Mouse (Mus musculus): ENCODE results near the gene Zbtb8os.
"Not testable (repeated sequence)": the region's sequence is repeated elsewhere in the genome, so short reads cannot be mapped to it uniquely, and the experiment has no call there.

Gene Zbtb8os

GRCm38 (mm10) chr4:129334677-129335215 lies 749 bp upstream of the Zbtb8os start:
- no peak for DNase-seq

GRCm38 (mm10) chr4:129336291-129336690 lies 796 bp downstream of the Zbtb8os start:
- DNase-seq, result no peak

GRCm38 (mm10) chr4:129339743-129340142 lies 4.2 kb downstream of the Zbtb8os start:
- no peak for DNase-seq

GRCm38 (mm10) chr4:129341888-129342287 lies 6.4 kb downstream of the Zbtb8os start:
- DNase-seq, result no peak

- DNase-seq, result no peak
Measured at GRCm38 (mm10) chr4:129342705-129343104, 7.2 kb downstream of the Zbtb8os start.

GRCm38 (mm10) chr4:129346481-129347154 lies 11.1 kb downstream of the Zbtb8os start:
- no peak for DNase-seq

- DNase-seq, result peak; percentile 75
Measured at GRCm38 (mm10) chr4:129350644-129351043, 15.1 kb downstream of the Zbtb8os start.

GRCm38 (mm10) chr4:129351111-129351510 lies 15.6 kb downstream of the Zbtb8os start:
- no peak for DNase-seq

GRCm38 (mm10) chr4:129353176-129353575 lies 17.7 kb downstream of the Zbtb8os start:
- no peak for DNase-seq

GRCm38 (mm10) chr4:129354236-129354635 lies 18.7 kb downstream of the Zbtb8os start:
- DNase-seq, result no peak

- no peak for DNase-seq
Measured at GRCm38 (mm10) chr4:129357613-129358163, 22.2 kb downstream of the Zbtb8os start.

- not testable (repeated sequence) for DNase-seq
Measured at GRCm38 (mm10) chr4:129362238-129362637, 26.7 kb downstream of the Zbtb8os start.

GRCm38 (mm10) chr4:129362771-129363170 lies 27.3 kb downstream of the Zbtb8os start:
- no peak for DNase-seq

- DNase-seq, result no peak
Measured at GRCm38 (mm10) chr4:129363463-129363862, 28.0 kb downstream of the Zbtb8os start.

GRCm38 (mm10) chr4:129364379-129364778 lies 28.9 kb downstream of the Zbtb8os start:
- DNase-seq, result no peak

- DNase-seq, result no peak
Measured at GRCm38 (mm10) chr4:129365224-129365623, 29.7 kb downstream of the Zbtb8os start.

- DNase-seq, result no peak
Measured at GRCm38 (mm10) chr4:129371391-129371790, 35.9 kb downstream of the Zbtb8os start.

GRCm38 (mm10) chr4:129373202-129373976 lies 37.9 kb downstream of the Zbtb8os start:
- no peak for DNase-seq

- DNase-seq, result no peak
Measured at GRCm38 (mm10) chr4:129374219-129374755, 38.8 kb downstream of the Zbtb8os start.

- no peak for DNase-seq
Measured at GRCm38 (mm10) chr4:129375000-129375399, 39.5 kb downstream of the Zbtb8os start.

- no peak for DNase-seq
Measured at GRCm38 (mm10) chr4:129375821-129376220, 40.3 kb downstream of the Zbtb8os start.

GRCm38 (mm10) chr4:129376961-129377545 lies 41.6 kb downstream of the Zbtb8os start:
- DNase-seq, result peak; percentile 46

All from cerebellum, adult 11 months (tissue).